Mouse (Mus musculus) adrenal gland, postnatal 25 days (tissue): Measurements from ENCODE around the gene Ppp4r3b. TPM values are rescaled to one million over a fixed set of nuclear protein-coding genes. Genes with fewer than 3 reads are reported as not detected.

ENCODE experiments used
- DNase-seq: peaks from one replicate; pipeline ENCODE4 v3.0.0; 2021; ENCODE audit warnings: mixed read lengths
- long read RNA-seq: library from polyadenylated mRNA; stranded (forward); transcript quantifications from one replicate; pipeline ENCODE4 v2.0.0, GENCODE M21; 2021
- total RNA-seq: library from RNA; stranded (reverse); gene quantifications from 2 replicates; pipeline ENCODE4 v1.2.3, GENCODE M21; 2021

Gene Ppp4r3b
- total RNA-seq: 95.3 and 107 TPM in 2 replicates
- long read RNA-seq, full-length matches to known transcripts: 35 of 58 reads
- long read RNA-seq, partial matches to known transcripts: 8 of 58 reads
- long read RNA-seq, other reads (novel, unspliced or antisense): 15 of 58 reads

DNA sequence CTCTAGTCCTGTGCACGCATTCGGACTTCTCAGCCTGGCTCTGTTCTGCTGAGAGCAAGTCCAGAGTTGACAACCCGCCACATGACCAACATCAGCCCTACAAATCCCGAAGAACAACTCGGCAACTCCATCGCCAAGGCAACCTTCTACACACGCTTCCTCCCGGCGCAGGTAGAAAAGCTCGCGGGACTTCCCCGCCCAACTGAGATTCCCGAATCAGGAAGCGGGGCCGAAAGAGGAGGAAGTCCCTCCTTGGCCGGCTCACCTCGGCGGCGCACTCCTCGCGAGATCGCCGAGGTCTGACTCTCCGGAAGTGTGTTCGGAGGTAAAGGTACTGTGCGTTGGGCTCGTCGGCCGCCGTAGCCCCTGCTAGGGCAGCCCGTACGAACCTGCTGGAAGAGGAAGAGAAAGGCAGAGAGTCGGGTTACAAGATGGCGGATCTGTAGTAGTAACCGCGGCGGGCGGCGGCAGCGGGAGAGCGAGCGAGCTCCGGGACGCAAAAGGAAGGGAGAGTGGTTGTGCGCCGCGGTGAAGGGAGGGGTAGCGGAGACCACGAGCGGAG, at the start of gene Ppp4r3b:
TSS of gene Ppp4r3b (plus strand) at position 328 of the 562 bp plus-strand sequence.
- peak; percentile 97 for DNase-seq

DNA sequence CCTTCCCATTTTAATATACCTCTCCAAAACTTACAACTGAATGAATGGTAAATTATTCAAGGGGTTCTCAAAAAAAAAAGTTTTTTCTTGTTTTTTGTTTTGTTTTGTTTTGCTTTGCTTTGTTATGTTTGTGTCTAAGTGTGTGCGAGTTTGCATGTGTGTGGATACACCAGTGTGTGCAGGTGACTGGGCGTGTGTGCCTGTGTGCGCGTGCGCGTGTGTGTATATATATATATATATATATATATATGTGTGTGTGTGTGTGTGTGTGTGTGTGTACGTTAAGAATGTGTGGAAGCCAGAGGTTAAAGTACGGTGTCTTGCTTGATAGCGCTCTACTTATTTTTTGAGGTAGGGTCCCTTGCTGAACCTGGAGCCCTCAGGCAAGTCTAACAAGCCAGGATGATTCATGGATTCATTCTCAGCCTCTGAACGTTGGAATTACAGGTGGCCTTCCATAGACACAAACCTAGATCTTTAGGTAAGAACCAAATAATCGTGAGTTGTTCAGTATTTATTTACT, 42.8 kb upstream of the Ppp4r3b start:
- no peak for DNase-seq

DNA sequence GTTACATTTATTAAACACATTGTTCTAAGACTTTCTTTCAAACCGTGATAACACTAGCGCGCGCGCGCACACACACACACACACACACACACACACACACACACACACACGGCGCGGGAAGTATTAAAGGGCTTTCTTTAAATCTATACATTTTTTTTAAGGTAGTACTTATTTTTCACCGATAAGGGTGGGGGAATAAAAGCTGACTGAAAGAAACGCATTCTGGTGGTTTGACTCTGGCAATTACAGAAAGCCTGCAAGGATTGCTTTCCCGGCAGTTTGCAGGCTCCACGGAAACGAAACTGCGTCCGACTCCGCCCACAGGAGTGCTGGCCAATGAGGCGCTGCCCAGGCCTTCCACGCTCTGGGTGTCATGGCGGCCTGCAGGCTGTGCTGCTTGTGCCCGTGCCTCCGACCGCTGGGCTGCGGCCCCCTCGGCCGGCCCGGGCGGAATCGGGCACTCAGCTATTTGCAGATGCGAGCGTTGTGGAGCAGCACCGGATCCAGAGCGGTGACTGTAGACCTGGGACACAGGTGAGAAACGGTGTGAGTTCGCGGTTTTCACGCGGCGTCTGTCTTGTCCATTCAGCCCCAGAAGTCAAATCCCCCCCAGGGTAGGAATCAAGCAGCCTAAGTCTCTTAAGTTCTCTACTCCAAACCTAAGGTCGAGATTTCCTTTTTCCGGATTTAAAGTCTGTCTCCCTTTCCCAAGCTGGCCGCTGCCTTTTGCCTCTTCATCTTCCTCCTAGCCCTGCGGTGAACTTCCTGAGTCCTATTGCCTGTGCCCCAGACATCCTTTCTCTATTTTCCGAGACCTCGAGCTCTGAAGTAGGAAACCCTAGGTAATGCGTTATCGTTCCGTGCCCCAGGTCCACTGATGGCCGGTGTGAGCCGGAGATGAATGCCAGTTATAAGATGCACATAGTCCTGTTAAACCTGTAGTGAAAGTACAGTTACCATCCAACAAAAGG, 42.0 kb upstream of the Ppp4r3b start, which contains the start of gene Pnpt1:
TSS of gene Pnpt1 (plus strand) at position 360 of the 971 bp plus-strand sequence.
- peak; percentile 91 for DNase-seq

DNA sequence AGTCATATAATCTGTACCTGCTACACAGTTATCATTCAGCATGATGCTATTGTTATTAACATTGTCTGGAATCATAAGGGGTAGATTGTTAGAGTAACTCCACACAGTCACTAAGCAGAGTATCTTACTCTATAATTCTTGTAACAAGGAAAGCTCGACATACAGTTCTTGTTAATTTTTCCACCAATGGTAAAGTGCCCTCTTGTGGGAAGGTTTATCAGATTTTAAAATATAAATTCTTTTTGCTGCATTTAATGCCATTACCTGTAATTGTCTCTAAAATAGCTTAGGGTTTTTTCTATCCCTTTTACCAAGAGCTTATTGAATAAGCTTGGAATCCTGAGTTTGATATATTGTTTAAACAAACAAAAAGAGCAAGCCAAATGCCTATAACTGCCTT, 32.0 kb upstream of the Ppp4r3b start:
- no peak for DNase-seq

DNA sequence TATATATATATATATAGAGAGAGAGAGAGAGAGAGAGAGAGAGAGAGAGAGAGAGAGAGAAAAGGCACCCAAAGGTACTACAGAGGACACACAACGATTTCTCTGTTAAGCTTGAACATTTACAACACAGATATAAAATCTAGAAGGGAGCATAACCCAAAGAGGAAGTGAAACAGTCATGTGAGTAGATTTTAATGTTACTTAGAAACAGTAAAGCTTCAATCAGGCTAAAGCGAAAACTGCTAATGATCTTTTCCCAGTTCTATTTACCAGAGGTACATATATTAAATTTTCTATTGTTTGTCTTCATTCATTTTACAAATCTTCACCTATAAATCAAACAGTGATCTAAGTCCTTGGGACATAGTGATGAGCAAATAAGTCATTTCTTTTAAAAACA, 23.8 kb upstream of the Ppp4r3b start:
- no peak for DNase-seq

DNA sequence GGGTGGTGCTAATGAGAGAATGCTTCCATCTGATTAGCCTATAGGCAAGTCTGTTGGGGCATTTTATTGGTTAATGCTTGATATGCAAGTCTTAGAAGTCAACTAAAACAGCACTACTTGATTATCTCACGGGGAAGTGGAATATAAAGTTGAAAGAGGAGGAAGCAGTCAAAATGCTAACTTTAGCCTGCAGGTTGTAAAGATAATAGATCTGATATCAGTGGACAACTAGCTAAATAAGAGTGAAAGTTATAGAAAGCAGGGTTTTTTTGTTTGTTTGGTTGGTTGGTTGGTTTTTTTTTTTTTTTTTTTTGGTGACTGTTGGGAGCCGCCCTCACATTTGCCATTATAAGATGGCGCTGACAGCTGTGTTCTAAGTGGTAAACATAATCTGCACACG, 9.1 kb upstream of the Ppp4r3b start:
- DNase-seq: no peak

DNA sequence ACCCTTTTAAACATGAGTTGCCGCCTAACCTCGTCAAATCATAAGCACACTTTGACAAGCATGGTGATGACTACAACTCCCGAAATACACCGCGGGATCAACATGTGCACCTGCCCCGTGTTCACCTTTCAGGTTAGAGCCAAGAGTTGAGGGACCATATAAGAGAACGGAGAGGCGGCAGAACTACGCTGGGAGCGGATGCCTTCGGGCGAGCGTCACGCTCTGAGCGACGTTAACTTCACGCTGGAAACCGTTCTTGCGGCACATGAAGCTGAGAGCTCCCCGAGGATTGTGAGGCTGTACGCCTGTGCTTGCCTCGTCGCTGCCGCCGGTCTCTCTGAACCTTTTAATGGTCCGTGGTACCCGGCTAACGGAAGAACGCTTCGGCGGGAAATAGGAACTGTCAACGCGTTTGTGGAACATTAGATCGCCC, 715 bp upstream of the Ppp4r3b start:
- DNase-seq: peak; percentile 24

DNA sequence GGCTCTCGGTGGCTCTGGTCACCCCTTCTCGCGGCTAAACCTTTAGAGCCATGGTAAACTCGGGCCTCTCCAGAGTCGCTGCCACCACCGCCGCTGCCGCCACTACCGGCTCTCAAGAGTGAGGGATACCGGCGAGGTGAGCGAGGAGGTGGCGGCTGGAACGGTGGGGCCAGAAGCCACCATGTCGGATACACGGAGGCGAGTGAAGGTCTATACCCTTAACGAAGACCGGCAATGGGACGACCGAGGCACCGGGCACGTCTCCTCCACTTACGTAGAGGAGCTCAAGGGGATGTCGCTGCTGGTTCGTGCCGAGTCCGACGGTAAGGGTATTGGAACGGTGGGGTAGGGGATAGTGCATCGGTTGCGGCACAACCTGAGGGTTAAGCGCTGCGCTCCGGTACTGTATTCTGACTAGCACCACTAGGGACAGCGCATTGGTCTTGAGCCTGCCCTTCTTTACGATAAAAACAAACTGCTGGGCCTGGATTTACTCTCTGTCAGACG, 488 bp downstream of the Ppp4r3b start:
- DNase-seq: peak; percentile 45

DNA sequence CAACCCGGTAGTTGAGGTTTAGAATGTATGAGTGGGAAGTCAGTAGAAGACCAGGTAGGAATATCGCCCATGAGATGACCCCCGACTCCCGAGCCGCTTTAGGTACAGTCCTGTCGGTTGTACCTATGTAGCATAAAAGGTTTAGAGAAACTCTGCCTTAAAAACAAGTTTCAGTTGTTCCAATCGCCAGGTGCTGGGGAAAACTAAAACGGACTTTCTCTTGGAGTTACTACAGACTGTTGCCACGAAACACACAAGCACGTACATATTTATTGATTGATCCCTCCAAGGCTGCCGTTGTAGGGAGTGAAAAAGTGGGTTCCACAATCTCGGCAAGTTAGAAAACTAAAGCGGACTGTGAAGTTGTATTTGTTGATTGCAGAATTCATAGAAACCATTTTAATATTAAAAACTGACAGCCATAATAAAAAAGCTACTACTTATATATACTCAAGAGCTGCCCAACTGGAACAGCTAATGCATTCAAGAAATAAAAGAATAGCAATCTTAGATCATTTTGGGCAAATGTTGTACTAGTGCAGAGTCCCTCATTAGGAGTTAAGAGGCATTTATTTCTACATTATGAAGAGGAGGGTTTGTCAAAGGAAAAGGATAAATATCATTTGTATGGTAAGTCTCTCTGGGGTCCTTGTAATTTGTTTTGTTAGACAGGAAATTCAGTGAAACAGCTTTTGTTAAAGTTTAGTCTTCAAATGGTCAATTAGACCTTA, 1.2 kb downstream of the Ppp4r3b start:
- DNase-seq: no peak

DNA sequence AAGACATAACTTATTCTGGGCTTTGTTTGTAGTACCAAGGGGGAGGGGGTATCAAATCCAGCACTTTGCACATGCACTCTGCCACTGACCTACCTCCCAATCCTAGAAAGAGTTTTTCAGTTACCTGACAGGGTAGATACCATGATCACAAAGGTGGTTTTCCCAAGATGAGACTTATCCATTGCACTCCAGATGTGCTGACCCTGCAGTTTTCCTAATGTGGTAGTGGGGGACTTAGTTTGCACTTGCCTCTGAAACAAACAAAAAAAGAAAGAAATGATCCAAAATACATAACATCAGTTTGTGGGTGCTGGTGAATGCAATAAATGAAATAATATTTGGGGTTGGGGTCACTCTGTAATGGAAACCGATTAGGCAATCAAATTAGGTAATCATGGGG, 6.6 kb downstream of the Ppp4r3b start:
- DNase-seq: no peak

DNA sequence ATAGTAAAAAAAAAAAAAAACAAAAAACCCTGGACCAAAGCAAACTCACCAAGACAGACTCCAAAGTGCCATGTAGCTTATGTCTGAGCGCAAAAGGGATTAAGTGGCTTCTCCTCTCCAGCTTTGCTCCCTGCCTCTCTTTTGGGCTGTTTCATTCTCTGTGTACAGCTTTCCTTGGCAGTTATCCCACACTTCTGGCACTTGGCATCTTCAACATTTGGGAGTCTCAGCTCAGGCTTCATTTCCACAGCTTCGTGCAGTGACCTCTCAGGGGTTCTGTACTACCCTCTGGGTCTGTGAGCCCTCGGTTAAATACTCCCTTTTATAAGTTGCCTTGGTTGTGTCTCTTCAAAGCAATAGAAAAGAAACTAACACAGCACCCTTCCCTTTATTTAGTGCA, 8.0 kb downstream of the Ppp4r3b start:
- peak; percentile 2 for DNase-seq

DNA sequence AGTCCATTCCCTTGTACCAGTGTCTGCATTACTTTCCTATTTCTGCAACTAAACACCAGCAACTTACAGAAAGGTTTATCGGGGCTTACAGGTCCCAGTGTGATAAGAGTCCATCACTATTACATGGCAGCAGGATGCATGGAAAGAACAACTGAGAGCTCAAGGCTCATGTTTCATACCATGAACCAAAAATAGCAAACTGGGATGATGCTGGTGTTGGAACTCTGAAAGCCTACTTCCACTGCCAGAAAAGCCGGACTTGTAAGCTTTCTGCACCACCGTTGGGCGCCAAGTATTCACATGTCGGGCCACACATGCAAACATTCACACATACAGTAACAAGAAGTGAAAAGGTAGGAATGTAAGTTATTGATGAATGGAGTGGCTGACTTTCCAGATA, 9.1 kb downstream of the Ppp4r3b start:
- no peak for DNase-seq

DNA sequence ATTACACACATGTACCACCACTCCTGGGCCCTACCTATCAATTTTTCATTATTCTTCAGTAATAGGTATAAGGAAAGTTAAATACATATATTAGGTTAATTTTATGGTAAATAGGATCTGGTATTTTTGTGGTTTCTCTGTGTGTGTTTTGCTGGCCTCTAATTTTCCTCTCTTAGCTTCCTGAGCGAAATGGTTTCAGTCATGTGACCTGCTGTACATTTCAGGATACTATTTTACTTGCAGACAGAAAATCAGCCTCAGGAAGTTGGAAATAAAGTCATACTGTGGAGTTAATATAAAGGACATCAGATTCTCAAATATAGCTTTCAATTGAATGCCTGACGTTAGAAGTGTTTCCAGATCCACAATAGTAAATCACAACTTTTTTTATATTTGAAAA, 16.3 kb downstream of the Ppp4r3b start:
- DNase-seq: no peak

DNA sequence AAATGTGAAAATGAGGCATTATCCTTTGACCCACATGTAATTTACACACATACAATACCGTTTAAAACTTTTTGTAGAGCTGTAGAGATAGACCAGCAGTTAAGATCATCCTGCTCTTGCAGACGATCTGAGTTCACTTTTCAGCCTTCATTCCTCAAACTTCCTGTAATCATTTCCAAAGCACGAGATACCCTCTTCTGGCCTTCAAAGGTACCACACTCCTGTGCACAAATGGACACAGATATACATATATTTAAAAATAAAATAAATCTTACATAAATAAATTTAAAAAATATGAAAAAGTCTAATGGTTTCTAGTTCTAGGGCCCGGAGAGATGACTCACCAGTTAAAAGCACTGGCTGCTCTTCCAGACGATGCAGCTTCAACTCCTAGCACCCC, 31.0 kb downstream of the Ppp4r3b start:
- no peak for DNase-seq

DNA sequence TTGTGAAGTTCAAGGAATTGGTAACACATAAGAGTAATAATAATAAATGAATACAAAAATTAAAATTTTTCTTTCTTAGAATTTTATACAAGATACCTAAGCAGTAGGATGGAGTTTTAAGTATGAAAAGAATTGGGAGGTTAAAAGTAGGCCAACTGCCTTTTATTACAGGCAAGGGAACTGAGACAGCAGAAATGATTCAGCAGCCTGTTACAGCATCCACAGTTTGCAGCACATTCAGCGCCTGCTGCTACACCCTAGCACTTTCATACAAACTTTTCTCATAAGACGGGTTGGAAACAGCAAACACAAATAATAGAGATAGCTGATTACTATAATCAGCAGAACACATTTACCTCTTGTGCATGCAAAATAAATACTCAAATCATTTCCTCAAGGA, 37.1 kb downstream of the Ppp4r3b start:
- no peak for DNase-seq

DNA sequence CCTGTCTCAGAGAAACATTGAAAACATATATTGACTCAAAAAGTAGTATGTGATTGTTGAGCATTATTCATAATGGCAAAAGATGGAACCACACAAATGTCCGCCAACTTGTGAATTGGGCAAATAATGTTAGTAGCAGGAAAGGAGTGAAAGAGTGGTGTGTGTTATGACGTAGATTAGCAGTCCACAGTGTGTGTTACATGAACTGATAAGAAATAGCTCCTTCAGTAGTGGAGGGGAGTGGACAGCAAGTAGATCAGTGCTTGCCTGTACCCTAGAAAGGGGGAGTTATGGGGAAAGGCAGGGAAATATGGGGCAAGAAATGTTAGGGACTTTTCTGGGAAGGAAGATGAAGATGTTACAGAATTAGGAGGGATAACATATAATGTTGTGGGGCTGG, 43.5 kb downstream of the Ppp4r3b start:
- no peak for DNase-seq

DNA sequence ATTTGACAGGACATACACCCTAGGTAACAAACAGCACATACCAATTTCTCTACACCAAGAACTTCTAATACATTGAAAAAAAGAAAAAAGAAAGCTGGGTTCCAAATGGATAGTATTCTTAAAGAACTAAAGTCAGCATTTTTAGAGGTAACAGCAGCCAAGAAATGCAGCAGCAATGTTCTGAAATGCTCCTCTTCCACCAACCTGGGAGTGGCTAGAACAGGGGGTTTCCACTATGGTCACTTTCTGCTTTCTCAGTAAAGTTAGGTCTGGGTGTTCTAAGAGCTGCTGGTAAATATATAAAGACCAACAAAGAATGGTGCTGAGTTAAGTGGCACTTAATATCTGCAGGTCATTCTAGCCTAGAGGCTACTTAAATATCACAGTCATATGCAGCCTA, 46.4 kb downstream of the Ppp4r3b start:
- DNase-seq: no peak

DNA sequence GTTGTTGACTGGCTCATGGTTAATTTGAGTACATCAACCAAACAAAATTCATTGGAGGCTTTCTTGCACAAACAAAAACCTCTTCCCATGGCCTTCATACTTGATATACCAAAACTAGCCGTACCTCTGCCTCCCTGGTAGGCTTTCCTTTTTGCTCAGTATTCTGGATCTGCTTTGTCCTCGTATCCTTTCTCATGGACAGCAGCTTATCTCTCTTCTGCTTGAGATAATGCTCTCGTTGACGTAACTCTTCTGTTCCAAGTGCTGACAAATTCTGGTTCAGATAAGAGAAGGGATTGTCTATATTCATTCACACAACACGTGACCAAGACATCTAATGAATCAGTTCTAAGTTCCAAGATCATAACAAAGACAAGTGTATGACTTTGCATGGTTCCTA, 49.6 kb downstream of the Ppp4r3b start:
- no peak for DNase-seq

DNA sequence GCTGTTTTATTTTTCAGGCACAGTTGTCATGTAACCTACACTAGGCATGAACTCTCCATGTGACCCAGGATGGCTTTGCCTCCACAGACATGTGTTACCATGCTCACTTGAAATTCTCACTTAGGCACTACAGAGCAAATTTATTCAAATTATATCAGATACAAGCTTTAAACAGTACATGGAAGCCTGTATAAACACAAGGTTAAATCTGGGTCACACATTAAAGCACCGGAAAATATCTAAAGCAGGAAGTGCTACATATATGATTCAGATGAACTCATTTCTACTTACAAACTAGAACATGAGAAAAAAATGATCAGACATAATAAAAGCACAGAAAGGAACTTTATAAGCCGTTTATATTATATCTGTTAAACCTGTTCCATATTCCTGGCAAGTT, 52.1 kb downstream of the Ppp4r3b start:
- no peak for DNase-seq

DNA sequence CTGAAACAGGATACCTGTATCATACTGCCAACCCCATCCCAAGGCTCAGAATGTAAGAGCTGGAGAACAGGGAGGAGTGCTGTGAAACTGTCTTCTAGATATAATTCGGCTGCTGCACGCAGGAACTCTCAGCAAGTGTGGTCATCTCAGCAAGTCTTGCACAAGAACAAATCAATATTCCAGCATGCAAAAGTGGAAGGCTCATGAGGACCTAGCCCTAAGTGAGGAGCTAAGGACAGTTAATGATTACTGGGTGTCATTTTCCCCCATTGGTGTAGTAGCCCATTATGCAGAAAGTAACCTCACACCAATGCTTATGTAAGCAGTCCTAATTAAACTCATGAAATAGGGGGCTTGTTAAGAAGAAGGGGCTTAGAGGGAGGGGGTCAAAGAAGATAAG, 56.3 kb downstream of the Ppp4r3b start:
- DNase-seq: no peak

DNA sequence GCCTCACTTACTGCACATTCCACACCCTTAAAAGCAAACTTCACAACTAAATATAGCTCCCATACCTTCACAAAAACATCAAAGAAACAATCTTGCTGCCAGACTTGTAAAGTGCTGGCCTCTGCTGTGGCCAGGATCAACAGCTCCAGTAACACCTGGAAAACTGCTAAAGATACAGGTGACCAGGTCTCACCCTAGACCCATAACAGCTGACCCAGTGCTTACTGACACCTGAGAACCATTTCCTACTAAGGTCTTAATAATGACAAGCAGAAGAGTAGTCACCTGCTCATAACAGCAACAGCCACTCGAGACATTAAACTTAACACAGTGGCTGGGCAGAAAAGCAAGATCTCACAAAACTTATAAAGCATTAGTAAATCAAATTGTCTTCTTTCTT, 60.9 kb downstream of the Ppp4r3b start:
- no peak for DNase-seq

DNA sequence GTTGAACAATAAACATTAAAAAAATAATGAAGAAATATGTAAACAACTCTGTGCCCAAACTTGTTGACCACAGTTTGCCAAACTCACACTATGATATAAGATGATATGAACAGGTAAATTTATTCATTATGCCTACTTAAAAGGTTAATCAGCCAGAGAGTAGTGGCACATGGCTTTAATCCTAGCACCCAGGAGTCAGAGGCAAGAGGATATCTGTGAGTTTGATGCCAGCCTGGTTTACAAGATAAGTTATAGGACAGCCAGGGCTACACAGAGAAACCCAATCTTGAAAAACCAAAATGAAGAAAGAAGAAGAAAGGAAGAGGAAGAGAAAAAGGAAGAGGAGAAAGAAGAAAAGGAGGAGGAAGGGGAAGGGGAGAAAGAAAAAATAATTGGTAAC, 64.7 kb downstream of the Ppp4r3b start:
- no peak for DNase-seq
